Mouse (Mus musculus): ENCODE measurements around the gene Skor1.

Skor1 gene

DNA sequence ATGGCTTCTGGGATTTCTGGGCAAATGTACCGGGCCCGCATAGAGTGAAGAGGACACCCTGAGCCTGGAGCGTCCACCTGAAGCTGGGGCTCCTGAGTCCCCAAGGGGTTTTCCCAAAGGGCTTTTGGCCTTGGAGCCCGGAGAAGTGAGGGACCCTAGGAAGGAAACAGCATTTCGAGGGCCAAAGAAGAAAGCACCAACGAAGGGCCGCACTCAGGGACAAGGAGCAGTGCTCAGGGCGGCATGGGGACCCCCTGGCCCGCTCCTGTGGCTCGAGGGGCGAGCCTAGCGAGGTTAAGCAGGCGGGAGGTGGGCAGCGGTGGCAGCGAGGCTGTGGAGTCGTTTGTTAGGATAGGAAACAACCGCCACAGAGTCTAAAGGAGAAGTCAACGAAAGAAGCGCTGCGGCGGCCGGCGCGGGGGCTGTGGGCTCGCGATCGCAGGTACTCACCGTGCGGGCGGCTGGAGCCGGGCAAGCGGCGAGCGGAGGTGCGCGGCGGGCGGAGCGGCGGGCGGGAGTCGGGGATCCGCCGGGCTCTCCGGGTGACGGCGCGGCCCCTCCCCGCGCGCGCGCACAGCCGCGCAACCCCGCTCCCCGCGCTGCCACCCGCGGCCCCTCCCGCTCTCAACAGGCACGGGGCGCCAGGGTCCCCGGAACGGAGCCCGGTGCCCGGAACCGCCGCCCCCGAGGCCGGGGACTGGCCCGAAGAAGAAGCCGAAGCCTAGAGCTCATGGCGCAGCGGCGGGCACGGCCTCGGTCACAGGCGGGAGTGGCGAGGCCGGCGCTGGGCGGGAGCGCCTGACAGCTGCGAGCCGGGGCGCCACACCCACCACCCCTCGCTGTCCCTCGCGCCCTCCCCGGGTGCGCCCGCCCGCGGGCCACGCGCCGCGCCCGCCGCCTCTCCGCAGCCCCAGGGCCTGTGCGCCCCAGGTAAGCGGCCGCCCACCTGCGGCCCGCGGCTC is at the start of gene Skor1:
Skor1 (minus strand) TSS at position 552 of the 962 bp plus-strand sequence.
- DNase-seq (ENCODE audit: low read depth, low spot score): no peak

DNA sequence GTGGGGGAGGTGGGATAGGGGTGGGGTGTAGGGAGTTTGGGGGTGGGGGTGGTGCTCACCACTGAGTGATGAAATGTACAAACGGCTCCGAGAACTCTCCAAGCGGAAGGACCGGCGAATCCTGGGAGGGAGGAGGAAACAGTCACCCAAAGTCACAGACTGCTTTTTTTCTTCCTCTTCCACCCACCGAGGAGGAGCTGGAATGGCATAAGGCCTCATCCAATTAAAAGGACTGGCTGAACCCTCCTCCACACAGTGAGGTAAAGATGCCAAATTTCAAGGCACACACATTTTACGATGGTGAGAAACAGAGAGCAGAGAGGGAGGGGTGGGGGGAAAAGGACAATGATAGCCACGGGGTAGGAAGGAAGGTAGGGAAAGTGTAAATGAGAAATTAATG is 48.5 kb upstream of the Skor1 start:
- no peak for DNase-seq (ENCODE audit: low read depth, low spot score)

DNA sequence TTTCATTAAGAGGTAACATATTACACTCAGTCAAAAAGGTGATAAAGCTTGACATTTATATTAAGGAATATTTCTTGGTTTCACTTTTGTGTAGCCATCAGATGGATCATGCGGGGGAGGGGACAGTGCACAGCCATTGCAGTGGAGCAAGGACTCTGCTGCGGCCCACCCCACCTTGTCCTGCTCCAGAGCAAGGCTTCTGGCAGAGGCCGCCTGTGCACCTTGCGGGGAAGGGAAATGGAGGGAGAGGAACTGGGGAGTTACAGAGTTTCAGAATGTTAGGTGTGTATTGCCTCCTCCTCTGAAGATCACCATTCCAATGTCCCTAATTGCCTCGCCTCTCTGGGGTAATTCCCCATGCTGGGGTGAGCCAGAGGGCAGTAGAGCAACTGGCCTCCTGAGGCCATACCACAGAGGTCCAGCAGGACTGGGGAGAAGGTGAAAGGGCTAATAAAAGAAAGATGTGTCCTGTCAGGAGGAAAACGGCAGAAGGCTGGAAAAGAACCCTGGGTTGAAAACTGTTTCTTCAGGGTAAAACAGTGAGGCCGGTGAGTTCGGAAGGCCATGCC is 47.4 kb upstream of the Skor1 start:
- DNase-seq (ENCODE audit: low read depth, low spot score): peak; percentile 19

DNA sequence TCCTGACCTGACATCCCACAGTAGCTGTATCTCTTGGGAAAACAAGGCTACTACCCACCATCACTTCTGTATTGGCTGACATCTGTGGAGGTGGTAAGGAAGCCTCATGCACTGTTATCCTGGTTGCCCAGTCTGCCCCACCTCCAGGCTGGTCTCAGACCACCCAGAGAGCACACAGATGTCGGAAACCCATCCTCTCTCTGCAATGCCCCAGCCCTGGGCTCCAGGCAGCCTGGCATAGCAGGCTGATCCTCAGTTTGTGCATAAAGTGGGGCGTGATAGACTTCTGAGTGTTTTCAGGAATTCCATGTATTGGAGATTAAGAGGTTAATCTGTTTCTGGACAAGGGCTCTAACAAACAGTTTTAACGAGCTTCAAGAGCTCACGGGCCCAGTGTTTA is 46.8 kb upstream of the Skor1 start:
- no peak for DNase-seq (ENCODE audit: low read depth, low spot score)

DNA sequence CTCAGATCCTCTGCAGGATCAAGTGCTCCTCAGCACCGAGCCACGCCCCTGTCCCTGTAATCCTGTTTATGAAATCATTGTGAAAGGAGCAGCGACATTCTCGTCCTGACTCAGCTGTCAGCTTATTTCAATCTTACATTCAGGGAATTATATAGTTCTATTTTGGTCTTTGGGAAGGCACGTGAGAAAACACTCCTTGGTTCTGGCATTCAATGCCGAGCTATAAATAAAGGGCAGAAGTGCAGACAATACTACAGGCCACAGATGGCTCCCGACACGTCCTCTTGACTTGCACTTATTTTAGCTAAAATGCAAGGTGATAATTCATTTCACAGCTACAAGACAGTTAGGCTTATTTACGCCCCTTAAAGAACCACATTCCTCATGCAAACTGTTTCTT is 46.0 kb upstream of the Skor1 start:
- DNase-seq (ENCODE audit: low read depth, low spot score): no peak

DNA sequence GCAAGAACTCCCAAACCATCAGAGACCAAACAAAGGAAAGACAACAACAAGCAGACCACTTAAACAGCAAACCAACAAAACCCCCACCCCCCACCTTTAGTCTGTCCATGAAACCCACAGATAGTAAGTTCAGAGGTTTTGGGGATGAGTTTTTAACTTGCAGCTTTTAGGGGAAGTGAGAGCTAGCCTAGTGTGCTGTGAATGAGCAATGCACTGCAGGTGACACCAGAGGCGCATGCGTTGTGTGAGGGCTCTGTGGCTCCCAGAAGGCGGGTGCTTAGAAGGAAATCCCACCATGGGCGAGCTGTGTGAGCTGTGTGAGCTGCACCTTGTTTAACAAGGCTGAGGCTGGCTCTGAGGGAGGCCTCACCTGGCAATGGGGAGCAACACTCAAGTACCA is 44.0 kb upstream of the Skor1 start:
- no peak for DNase-seq (ENCODE audit: low read depth, low spot score)

DNA sequence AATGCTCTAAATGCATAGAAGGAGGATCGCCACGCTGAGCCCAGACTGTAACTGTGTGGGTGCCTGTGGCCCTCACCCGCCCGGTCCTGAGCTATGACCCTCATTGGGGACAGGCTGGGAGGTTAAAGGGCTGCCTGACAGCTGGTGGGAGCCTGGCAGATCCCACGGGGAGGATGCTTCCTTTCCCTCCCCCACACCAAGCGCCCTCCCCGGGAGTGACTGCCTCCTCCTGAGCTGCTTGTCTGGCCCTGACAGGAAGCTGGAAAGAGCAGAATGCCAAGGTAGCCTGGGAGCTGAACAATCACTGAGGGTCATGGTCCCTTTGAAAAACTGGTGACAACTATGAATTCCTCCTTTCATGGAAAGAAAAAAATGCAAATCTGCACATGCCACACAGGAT is 38.5 kb upstream of the Skor1 start:
- DNase-seq (ENCODE audit: low read depth, low spot score): no peak

DNA sequence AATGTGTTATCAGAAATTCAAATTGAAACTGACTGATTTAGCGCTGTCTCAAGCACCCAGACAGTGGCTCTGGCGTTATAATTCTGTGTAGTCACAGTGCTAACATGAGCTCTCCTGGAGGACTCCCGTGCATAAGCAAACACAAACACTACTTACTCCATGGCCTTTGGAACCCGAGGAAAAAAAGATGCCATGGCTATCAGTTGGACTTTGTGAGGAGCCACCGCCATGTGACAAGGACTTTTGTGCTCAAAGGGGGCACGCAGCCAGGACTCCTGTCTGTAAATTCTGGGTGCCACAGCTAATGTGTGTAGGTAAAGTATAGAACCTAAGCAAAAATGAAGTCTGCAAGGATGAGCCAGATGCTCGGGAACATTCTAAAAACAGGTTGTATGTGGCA is 36.5 kb upstream of the Skor1 start:
- no peak for DNase-seq (ENCODE audit: low read depth, low spot score)

DNA sequence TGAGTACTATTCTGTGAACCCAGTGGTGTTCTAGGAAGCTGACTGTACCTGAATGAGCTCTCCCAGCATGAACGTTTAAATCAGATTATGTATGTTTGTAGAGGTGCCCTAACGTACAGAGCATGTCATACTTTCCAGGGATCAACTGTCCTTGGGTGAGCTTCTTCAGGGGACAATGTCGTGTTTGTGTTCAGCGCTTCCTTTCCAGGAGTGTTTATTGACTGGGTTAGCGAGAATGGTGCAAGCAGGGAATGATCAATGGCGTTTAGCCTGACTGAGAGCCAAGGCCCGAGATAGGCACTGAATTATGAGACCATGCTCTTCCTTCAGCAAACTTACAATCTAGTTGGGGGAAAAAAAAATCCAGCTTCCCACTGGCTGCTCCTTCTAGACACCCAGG is 35.1 kb upstream of the Skor1 start:
- no peak for DNase-seq (ENCODE audit: low read depth, low spot score)

DNA sequence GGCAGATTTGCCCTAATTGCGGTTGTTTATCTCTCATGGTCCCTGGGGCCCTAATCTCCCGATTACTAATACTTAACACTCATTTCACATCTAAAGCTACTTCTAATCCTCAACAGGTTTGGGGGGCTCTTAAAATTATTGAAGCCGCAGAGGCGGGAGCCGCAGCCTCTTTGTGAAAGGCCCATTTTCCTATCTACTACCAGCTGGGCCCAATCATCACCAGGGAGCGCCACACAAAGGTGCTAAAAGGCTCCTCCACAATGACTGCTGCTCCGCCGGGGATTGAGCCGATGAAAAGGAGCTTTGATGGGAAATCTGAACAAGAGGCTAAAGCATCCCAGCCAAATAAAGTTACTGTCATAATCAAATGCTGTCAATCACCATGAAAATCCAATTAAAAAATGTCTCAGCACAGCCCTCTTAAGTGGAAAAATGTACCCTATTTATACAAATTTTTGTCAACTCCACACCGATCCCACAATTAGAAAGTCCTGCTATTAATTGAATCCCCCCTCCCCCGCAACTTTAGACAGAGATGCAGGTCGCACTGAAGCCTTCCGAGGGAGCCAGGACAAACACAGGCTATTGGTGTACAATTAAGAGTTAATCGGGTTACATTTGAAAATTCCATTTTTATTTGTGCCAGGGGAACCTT is 33.7 kb upstream of the Skor1 start:
- DNase-seq (ENCODE audit: low read depth, low spot score): no peak

DNA sequence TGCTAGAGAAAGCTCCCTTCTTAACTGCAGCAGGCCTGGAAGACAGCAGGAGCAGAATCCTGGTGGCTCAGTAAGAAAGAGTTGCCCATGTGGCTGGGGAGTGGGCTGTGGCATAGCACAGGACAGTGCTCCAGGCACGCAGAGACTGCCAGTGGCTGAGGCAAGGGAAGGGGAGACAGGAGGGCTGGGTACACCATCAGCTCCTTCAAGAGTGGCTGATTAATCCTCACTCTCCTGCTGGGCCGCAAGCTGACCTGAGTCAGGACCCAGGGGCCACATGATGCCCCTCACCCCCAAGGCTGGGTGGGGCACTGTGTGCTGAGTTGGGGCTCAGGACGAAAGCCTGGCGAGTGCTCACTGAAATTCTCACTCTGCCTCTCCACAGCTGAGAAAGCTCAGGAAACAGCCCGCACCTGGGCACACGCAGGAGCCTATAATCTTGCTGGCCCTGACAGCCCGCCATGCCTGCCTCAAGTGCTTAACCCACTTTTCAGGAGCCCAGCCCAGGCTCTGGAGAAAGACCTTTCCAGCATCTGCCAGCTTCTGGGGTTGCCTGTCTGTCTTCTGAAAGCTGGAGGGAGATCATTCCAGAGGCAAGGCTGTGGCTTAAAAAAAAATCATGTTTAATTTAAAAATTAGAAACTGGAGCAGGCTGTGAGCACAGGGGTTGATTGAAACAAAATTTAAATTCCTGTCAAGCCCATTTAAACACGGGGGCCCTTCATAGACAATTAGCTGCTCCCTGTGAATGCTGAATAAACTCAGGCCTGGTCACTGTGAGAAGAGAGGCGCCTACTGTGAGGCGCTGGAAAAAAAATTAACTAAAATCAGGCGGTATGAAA is 32.8 kb upstream of the Skor1 start:
- DNase-seq (ENCODE audit: low read depth, low spot score): no peak

DNA sequence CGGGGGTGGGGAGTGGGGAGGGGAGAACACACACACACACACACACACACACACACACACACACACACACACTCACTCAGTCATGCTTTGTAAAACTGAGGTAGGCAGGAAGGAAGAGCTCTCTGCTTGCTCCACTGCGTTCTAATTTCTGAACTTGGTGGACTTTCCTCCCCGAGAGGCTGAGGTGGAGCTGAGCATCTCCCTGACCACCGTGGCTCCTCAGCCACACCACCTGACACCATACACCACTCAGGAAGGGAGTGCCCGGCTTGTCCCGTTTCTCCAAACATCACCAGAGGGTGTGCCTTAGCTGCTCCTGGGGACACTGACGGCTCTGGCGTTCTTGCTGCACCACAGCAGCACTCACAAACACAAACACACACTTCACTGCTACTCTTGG is 29.5 kb upstream of the Skor1 start:
- no peak for DNase-seq (ENCODE audit: low read depth, low spot score)

DNA sequence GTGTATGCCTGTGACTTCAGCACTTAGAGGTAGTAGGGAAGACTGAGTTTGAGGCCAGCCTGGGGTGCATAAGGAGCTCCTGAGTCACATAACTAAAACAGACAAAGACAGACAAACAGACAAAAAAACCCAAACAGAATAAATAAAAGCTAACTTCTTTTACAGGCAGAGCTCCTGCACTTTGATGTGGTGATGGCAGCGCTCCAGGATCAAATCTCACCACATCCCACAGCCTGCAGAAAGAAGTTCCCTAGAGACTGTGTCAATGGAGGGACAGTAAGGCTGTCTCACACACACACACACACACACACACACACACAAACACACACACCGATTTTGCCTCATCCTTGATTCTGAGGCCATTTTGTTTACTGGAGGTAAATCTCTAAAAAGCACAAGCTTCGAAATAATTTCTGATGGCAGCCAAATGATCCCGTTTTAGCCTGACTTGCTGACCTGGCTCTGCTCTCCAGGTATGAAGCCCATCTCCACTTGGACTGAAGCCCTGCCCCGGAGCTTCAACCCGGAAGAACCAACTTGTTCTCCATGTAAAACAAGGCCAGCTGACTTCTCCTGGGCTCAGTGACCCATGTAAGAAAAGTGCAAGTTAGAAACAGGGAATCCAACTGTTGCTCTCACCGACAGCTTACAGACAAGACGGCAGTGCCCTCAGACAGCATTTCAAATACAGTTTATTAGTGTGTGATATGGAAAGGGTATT is 25.4 kb upstream of the Skor1 start:
- peak; percentile 21 for DNase-seq (ENCODE audit: low read depth, low spot score)

DNA sequence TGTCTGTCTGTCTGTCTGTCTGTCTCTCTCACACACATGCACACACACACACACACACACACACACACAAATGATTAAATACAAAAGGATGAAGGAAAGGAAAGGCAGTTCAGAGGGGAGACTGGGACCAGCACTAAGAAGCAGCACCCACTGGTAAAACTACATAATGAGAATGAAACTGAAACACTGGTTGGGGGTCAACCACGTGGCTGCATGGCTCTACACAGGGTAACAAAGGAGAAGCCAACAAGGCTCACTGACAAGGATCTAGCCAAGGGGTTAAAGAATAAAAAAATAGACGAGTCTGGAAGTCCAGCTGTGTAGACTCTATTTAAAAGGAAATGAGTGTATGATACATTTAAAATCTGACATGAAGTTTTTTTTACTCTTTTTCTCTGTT is 23.2 kb upstream of the Skor1 start:
- no peak for DNase-seq (ENCODE audit: low read depth, low spot score)

DNA sequence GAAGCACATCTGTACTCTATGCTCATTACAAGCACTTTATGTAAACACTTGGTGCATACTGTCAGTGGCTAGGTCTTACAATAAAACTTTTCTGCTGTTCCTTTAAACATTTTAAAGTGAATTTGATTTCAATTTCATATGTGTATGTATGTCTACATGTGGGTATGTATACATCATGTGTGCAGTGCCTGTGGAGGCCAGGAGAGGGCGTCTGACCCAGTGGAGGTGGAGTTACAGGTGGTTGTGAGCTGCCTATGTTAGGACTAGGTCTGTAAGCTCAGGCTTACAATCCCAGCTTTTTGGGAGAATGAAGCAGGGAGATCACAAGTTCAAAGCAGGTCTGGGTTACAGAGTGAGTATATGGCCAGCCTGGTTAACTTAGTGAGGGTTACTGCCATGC is 20.4 kb upstream of the Skor1 start:
- DNase-seq (ENCODE audit: low read depth, low spot score): no peak

DNA sequence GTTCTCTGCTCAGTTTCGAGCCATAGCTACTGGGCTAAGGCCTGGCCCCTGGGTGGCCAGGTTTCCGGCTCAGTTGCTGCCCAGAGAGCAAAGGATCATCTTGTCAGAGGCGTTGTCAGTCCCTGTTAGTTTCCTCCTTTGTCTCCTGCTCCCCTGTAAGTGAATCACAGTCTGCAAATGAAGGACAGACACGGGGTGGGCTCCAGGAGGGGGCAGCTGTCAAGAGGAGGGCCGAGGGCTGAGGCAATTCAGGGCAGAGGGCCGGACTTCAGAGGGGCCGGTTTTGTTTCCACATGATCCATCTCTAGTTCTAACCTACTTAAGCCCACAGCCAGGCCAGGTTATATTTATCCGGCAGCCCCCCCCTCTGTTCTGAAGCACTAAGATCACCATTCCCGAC is 16.3 kb upstream of the Skor1 start:
- DNase-seq (ENCODE audit: low read depth, low spot score): no peak

DNA sequence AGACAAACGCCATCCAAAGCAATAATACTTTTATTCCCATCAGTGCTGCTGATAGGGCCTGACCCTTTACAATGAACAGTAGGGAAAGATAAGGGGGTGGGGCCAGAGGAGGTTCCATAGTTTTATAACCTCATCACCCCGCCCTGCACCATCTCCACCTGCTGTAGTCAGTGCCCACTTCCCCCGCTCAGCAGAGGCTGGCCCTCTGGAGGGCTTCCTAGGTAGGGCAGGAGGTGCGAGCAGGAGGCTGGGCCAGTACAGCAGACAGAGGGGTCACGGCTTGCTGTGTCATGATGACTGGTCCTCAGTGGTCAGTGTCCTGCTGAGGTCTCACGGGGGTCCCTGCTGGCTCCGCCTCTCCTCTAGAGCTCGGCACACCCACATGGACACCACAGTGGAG is 15.0 kb upstream of the Skor1 start:
- no peak for DNase-seq (ENCODE audit: low read depth, low spot score)

DNA sequence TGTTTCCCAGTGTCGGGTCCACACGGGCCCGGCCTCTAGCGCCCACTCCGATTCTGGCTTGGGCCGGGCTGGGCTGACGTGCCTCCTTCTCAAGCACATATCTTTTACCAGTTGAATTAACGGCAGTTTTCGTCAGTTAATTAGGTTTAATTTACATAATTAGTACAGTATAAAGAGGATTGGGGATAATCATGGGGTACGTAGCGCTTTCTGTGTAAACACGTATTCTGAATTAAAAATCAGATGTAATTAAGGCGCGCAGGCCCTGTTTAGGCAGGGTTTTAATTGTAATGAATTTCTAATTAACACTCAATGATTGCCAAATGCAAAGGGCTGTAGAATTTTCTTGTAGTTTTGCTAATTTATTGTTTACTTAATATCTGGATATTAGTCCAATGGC is 3.2 kb upstream of the Skor1 start:
- no peak for DNase-seq (ENCODE audit: low read depth, low spot score)

DNA sequence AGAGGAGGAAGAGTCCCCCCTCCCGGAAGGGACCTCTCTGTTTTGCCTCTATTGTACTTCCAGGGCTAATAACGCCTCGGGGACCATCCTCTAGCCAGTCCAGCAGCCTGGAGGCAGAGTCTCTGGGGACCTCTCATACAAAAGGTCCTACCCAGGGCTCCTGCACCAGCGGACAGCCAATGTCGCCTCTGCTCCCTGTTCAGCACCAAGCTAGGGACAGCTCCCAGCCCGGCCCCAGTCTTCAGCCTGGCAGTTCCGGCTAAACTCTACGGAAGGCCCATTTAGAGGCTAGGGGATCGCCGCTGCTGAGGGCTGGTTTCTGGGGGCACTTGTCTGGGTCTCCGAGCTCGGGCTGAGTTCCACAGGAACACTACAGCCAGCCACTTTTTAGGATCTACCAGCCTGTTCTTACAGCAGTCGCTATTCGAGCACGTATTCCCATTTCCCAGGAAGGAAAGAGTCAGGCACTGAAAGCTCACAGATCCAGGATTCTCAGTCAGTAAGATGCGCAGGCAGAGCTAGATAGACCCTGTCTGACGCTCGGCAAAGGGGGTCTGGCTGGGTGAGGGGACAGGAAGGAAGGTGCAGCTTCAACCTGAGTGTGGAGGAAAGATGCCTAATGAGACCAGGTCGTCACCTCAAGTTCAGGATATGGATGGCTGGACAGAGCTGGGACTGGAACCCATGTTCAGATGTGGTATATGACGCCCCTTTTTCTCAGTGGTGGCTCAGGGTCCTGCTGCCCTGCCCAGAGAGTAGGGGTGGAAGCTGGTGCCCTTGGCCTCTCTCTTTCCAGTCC is 2.5 kb upstream of the Skor1 start:
- peak; percentile 57 for DNase-seq (ENCODE audit: low read depth, low spot score)

DNA sequence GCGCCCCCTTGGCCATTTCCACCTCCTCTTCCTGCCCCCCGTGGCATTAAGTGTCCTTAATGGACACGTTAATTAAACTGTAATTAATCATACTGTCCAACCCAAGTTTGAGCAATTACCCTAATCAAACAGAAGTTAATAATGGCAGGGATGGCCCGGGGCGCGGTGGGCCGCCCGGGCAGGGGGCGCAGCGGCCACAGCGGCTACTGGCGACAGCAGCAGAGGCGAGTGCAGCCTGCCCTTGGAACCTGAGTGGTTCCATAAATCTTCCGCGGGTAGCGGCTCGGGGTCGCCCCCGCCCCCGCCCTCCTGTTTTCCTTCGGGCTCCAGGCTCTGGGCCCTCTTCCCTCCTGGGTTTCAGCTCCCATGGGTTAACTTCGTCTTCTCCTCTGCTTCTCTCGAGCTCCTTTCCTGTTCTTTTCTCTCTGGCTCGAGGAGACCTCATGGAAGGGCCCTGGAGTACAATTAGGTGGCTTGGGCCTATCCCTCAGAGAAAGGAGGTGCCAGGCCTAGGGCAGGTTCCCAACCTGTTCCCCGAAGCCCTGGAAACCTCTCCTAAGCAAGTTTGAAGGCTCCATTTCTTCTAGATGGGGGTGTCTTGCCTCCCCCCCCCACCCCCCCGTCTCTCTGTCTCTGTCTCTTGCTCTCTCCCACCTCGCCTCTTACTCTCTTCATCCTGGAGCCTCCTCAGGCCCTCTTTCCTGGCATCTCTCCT is 1.5 kb upstream of the Skor1 start:
- no peak for DNase-seq (ENCODE audit: low read depth, low spot score)
